Mouse (Mus musculus) limb, embryonic 14.5 days (tissue): ENCODE measurements around the gene Scrn1. TPM values are rescaled to one million over a fixed set of nuclear protein-coding genes. Genes with fewer than 3 reads are reported as not detected.

ENCODE experiments used
- ATAC-seq: fragments of 200-750 bp; cut with Nextera tagmentation; 2 replicates; pipeline ENCODE4 v1.8.0; 2017; ENCODE audit warnings: low read depth, moderate number of reproducible peaks, moderate TSS enrichment; ENCODE audit not compliant: low FRiP score
- DNase-seq: peaks from one replicate; pipeline ENCODE4 v3.0.0-alpha.2; 2015; ENCODE audit warnings: low spot score
- H3K27ac ChIP-seq: fragments of 300-500 bp; sonication (generic); replicated peaks from 2 replicates; pipeline ENCODE4 v1.5.1; 2014; ENCODE audit warnings: low read depth, mild to moderate bottlenecking, low read length, moderate library complexity, mixed read lengths
- H3K27me3 ChIP-seq: fragments of 300-500 bp; sonication (generic); 2 replicates; pipeline ENCODE4 v1.6.1; 2014; ENCODE audit warnings: low read length, mixed read lengths; ENCODE audit not compliant: control insufficient read depth, insufficient read depth
- H3K36me3 ChIP-seq: fragments of 300-500 bp; sonication (generic); 2 replicates; pipeline ENCODE4 v1.6.1; 2014; ENCODE audit warnings: mild to moderate bottlenecking, low read length, moderate library complexity, mixed read lengths; ENCODE audit not compliant: control insufficient read depth, insufficient read depth
- H3K4me1 ChIP-seq: fragments of 300-500 bp; sonication (generic); 2 replicates; pipeline ENCODE4 v1.6.1; 2014; ENCODE audit warnings: antibody characterized with exemption, low read length, mixed read lengths; ENCODE audit not compliant: control insufficient read depth, insufficient read depth
- H3K4me2 ChIP-seq: fragments of 300-500 bp; sonication (generic); replicated peaks from 2 replicates; pipeline ENCODE4 v1.6.1; 2014; ENCODE audit warnings: low read depth, mild to moderate bottlenecking, low read length, moderate library complexity; ENCODE audit not compliant: severe bottlenecking
- H3K4me3 ChIP-seq: fragments of 300-500 bp; sonication (generic); replicated peaks from 2 replicates; pipeline ENCODE4 v1.5.1; 2014; ENCODE audit warnings: low read length
- H3K9ac ChIP-seq: fragments of 300-500 bp; sonication (generic); 2 replicates; pipeline ENCODE4 v1.6.1; 2014; ENCODE audit warnings: mild to moderate bottlenecking, low read depth, low read length, moderate library complexity; ENCODE audit not compliant: severe bottlenecking
- H3K9me3 ChIP-seq: fragments of 300-500 bp; sonication (generic); 2 replicates; pipeline ENCODE4 v1.6.1; 2016; ENCODE audit warnings: low read length; ENCODE audit not compliant: control insufficient read depth
- POLR2A ChIP-seq: fragments of 200-500 bp; IDR thresholded peaks from 2 replicates; pipeline ENCODE4 v1.8.0; 2012; ENCODE audit warnings: inconsistent platforms, mild to moderate bottlenecking, moderate library complexity, borderline replicate concordance; ENCODE audit not compliant: insufficient read depth, insufficient read length; ENCODE audit errors: extremely low read depth
- WGBS: fragments of 180-500 bp; shearing (Covaris S2); extraction: QIAGEN DNeasy Blood & Tissue Kit; methylation state at CpG from one replicate; pipeline ENCODE4 v1.1.7; 2014; 5-methylcytosine and 5-hydroxymethylcytosine counted together
- polyA plus RNA-seq, 2 experiments: library from polyadenylated mRNA; depleted of rRNA in 1 of 2; stranded (reverse) in 1 of 2; unstranded in 1 of 2; fragments of >200 nt; fragmentation: Nextera tagmentation in 1 of 2; extraction: Ambion mirVana in 1 of 2; gene quantifications; 2 replicates each; pipeline versions ENCODE4 v1.2.1 to v1.2.3; 2012 to 2014

Scrn1 gene
- polyA plus RNA-seq, 2 experiments: 6.3 to 8.0 TPM

DNA sequence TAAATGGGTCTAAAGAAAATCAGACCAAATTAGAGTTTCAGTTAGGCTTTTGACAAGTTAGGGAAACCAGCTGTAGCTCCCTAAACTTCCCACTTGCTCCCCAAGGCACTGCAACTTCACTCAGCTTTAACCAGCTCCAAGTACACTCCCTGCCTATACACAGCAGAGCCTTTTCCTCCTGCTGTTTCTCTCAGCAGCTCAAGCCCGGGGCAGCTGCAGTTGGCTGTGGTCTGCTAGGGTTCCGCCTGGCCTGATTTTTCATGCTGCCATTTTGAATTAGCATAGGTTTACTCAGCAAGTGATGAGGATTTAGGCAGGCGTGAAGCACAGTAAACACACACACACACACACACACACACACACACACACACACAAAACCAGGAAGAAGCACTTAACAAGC is 1.3 kb downstream of the Scrn1 start:
- Histone ChIP-seq H3K4me3 (no peak overlapping the region), H3K27ac (no peak overlapping the region), H3K4me2 (peak overlapping the region; percentile 91; the same call in 1 of the 2 replicates), H3K36me3 (no peaks in the 10 kb centered on the region), H3K9ac (no peak overlapping the region), H3K9me3 (no peaks in the 10 kb centered on the region), H3K4me1 (peaks cover 15% of the 10 kb centered on the region), H3K27me3 (no peaks in the 10 kb centered on the region)
- TF ChIP-seq POLR2A: no peak
- 38% methylated on average over 3 of the region's 3 CpGs for WGBS
- DNase-seq: peak; percentile 12
- ATAC-seq: no peak

- no peak overlapping the region for H3K4me2 ChIP-seq
- no peak for DNase-seq
These were observed 1.7 kb downstream of the Scrn1 start for GRCm38 (mm10) chr6:54564506-54564991.

GRCm38 (mm10) chr6:54563561-54563960 is 2.7 kb downstream of the Scrn1 start:
- ATAC-seq (no peak), DNase-seq (no peak)
- Histone ChIP-seq H3K9ac (no peak overlapping the region), H3K4me2 (no peak overlapping the region), H3K36me3 (no peaks in the 10 kb centered on the region), H3K4me1 (peaks cover 15% of the 10 kb centered on the region), H3K4me3 (no peak overlapping the region), H3K27ac (no peak overlapping the region), H3K9me3 (no peaks in the 10 kb centered on the region), H3K27me3 (no peaks in the 10 kb centered on the region)
- no peak for TF ChIP-seq POLR2A
- 77% methylated on average over 4 of the region's 4 CpGs for WGBS

More at GRCm38 (mm10) chr6:54564506-54564991, 1.7 kb downstream of the Scrn1 start:
- Histone ChIP-seq H3K9ac (no peak overlapping the region), H3K27me3 (no peaks in the 10 kb centered on the region), H3K4me1 (peaks cover 15% of the 10 kb centered on the region), H3K4me3 (no peak overlapping the region), H3K9me3 (no peaks in the 10 kb centered on the region), H3K27ac (no peak overlapping the region), H3K36me3 (no peaks in the 10 kb centered on the region)
- no peak for ATAC-seq
- 73% methylated on average over 9 of the region's 9 CpGs for WGBS
- TF ChIP-seq POLR2A: no peak

GRCm38 (mm10) chr6:54562018-54562809 is 4.1 kb downstream of the Scrn1 start:
- TF ChIP-seq POLR2A: no peak

GRCm38 (mm10) chr6:54558466-54558865 is 7.8 kb downstream of the Scrn1 start:
- DNase-seq (no peak), ATAC-seq (no peak)
- Histone ChIP-seq H3K36me3 (no peaks in the 10 kb centered on the region), H3K27me3 (no peaks in the 10 kb centered on the region), H3K4me1 (no peaks in the 10 kb centered on the region; the same call in 1 of the 2 replicates), H3K27ac (no peak overlapping the region), H3K9ac (no peak overlapping the region), H3K4me2 (no peak overlapping the region), H3K4me3 (no peak overlapping the region), H3K9me3 (no peaks in the 10 kb centered on the region)
- TF ChIP-seq POLR2A: no peak
- WGBS: 76% methylated on average over 7 of the region's 7 CpGs

More at GRCm38 (mm10) chr6:54562018-54562809, 4.1 kb downstream of the Scrn1 start:
- no peak overlapping the region for H3K4me2 ChIP-seq
- H3K9me3 ChIP-seq: no peaks in the 10 kb centered on the region
- no peak overlapping the region for H3K4me3 ChIP-seq
- DNase-seq (no peak), ATAC-seq (no peak)
- no peak overlapping the region for H3K9ac ChIP-seq
- no peaks in the 10 kb centered on the region for H3K27me3 ChIP-seq
- H3K4me1 ChIP-seq: peaks cover 15% of the 10 kb centered on the region
- H3K27ac ChIP-seq: no peak overlapping the region
- H3K36me3 ChIP-seq: no peaks in the 10 kb centered on the region
- WGBS: 77% methylated on average over 17 of the region's 17 CpGs
